Mouse (Mus musculus): ENCODE measurements at regions not wholly inside any gene's neighbourhood (a gene's known extent, or its start where the extent isn't known, plus 50 kb on each side); places are given as distances from the start of the nearest gene placed in this dataset.

DNA sequence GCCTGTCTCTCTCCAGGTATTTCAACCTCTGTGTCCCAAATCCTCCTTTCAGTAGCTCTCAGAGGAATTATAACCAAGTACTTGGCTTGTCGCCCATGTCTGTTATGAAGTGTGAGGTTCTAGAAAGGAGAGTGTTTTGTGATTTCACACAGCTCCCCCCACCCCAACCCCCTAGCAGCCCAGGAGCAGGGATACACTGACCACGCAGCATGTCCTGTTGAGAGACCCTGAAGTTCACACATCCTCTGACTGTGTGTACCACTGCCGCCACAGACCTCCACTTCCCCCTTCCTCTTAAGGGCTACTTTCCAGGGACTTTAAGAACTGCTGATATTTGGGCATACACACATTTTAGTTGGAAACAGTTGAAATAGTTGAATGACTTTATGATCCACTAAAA lies 289.2 kb downstream of the Hace1 start:
- TF ChIP-seq CTCF (IDR thresholded peaks at IDR 0.05) (no peak), EP300 (IDR thresholded peaks at IDR 0.05; ENCODE audit: insufficient read depth, low read depth, low read length) (no peak)

All from heart, adult 2 months (tissue).